Mouse (Mus musculus) heart, embryonic 13.5 days (tissue): ENCODE measurements around the gene Slit3. TPM values are rescaled to one million over a fixed set of nuclear protein-coding genes. Genes with fewer than 3 reads are reported as not detected.

Experiments used
- ATAC-seq: fragments of 200-750 bp; cut with Nextera tagmentation; 2 replicates; pipeline ENCODE4 v1.8.0; 2017; ENCODE audit warnings: moderate TSS enrichment; ENCODE audit not compliant: insufficient number of reproducible peaks, low FRiP score, low TSS enrichment; ENCODE audit errors: extremely low read depth
- H3K27ac ChIP-seq: fragments of 300-500 bp; sonication (generic); replicated peaks from 2 replicates; pipeline ENCODE4 v1.5.1; 2015; ENCODE audit warnings: moderate library complexity, mild to moderate bottlenecking, inconsistent platforms
- H3K27me3 ChIP-seq: fragments of 300-500 bp; sonication (generic); replicated peaks from 2 replicates; pipeline ENCODE4 v1.6.1; 2015; ENCODE audit warnings: mild to moderate bottlenecking, inconsistent platforms
- H3K36me3 ChIP-seq: fragments of 300-500 bp; sonication (generic); 2 replicates; pipeline ENCODE4 v1.6.1; 2015; ENCODE audit warnings: mild to moderate bottlenecking, inconsistent platforms
- H3K4me1 ChIP-seq: fragments of 300-500 bp; sonication (generic); 2 replicates; pipeline ENCODE4 v1.6.1; 2015; ENCODE audit warnings: inconsistent platforms
- H3K4me2 ChIP-seq: fragments of 300-500 bp; sonication (generic); 2 replicates; pipeline ENCODE4 v1.6.1; 2015; ENCODE audit warnings: inconsistent platforms, mild to moderate bottlenecking, moderate library complexity
- H3K4me3 ChIP-seq: fragments of 300-500 bp; sonication (generic); 2 replicates; pipeline ENCODE4 v1.5.1; 2015; ENCODE audit warnings: moderate library complexity, mild to moderate bottlenecking, inconsistent platforms
- H3K9ac ChIP-seq: fragments of 300-500 bp; sonication (generic); 2 replicates; pipeline ENCODE4 v1.6.1; 2015; ENCODE audit warnings: inconsistent platforms, mild to moderate bottlenecking, moderate library complexity
- H3K9me3 ChIP-seq: fragments of 300-500 bp; sonication (generic); 2 replicates; pipeline ENCODE4 v1.6.1; 2016; ENCODE audit warnings: inconsistent platforms
- WGBS: fragments of 180-500 bp; shearing (Covaris S2); methylation state at CpG from one replicate; pipeline ENCODE4 v1.1.7; 2015; ENCODE audit warnings: mixed read lengths; 5-methylcytosine and 5-hydroxymethylcytosine counted together
- polyA plus RNA-seq: library from polyadenylated mRNA; unstranded; fragments of >200 nt; fragmentation: Nextera tagmentation; extraction: Ambion mirVana; gene quantifications from 2 replicates; pipeline ENCODE4 v1.2.1, GENCODE M21; 2015

Slit3 gene
- polyA plus RNA-seq, 1 experiment from 2014 or later = 12.5 TPM

- no peak for ATAC-seq
- H3K9ac ChIP-seq = no peak overlapping the region
- H3K27me3 ChIP-seq = no peaks in the 10 kb centered on the region
- peak overlapping the region; percentile 78 for H3K27ac ChIP-seq
- peaks cover 62% of the 10 kb centered on the region for H3K4me1 ChIP-seq
- no peaks in the 10 kb centered on the region for H3K9me3 ChIP-seq
- H3K4me3 ChIP-seq = no peak overlapping the region
- WGBS = 53% methylated on average over 8 of the region's 8 CpGs
- no peaks in the 10 kb centered on the region for H3K36me3 ChIP-seq
- no peak overlapping the region for H3K4me2 ChIP-seq
These were observed 171.3 kb downstream of the Slit3 start for GRCm38 (mm10) chr11:35292228-35292747.

DNA sequence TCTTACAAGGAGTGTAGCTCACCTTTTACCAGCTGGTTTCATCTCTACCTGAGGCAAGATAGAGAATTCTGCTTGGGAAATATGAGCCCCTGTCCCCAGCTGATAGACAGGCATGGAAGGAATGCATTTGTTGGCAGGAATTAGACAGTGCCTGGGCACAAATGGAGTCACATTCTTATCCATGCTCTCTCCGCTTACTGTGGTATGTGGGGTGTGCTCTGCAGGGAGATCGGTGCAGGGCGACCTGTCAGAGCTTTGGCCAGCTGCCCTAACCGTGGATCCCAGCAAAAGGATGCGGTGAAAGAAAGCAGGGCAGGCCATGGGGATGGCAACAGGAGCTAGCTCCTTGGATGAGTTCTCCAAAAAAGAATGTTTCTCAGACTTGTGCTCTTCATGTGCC lies 172.2 kb downstream of the Slit3 start:
- ATAC-seq = no peak; the same call in 1 of the 2 replicates
- no peak overlapping the region for H3K9ac ChIP-seq
- no peak overlapping the region for H3K4me2 ChIP-seq
- 34% methylated on average over 5 of the region's 5 CpGs for WGBS
- H3K4me1 ChIP-seq = peaks cover 66% of the 10 kb centered on the region
- no peaks in the 10 kb centered on the region for H3K27me3 ChIP-seq
- peak overlapping the region; percentile 78 for H3K27ac ChIP-seq
- H3K36me3 ChIP-seq = no peaks in the 10 kb centered on the region
- no peaks in the 10 kb centered on the region for H3K9me3 ChIP-seq
- H3K4me3 ChIP-seq = no peak overlapping the region

DNA sequence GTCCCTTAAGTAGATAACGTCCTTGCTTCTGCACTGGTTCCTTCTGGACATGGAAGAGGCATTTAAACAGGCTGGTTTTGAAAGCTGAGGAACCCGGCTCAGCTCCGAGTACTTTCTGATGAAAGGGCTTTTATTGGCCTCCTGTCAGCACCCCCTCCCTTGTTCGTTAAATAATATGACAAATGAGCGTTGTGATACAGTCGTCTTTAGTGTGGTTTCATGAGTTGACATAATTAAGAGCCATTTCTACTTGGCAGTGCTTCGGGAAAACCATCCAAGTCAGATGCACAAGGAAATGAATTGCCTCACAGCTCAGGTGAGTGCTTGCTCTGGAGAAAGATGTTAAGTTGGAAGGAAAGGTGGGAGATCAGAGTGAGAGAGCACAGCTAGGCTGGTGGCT lies 173.6 kb downstream of the Slit3 start:
- H3K4me2 ChIP-seq = no peak overlapping the region
- WGBS = 49% methylated on average over 7 of the region's 7 CpGs
- no peak overlapping the region for H3K4me3 ChIP-seq
- H3K9ac ChIP-seq = no peak overlapping the region
- H3K9me3 ChIP-seq = no peaks in the 10 kb centered on the region
- no peaks in the 10 kb centered on the region for H3K36me3 ChIP-seq
- ATAC-seq = no peak
- peaks cover 59% of the 10 kb centered on the region for H3K4me1 ChIP-seq
- H3K27ac ChIP-seq = 0 out of 2 replicates have a peak overlapping the region, but pooled peaks have one; percentile 78
- H3K27me3 ChIP-seq = no peaks in the 10 kb centered on the region

GRCm38 (mm10) chr11:35295162-35295799 lies 174.3 kb downstream of the Slit3 start:
- no peak overlapping the region for H3K9ac ChIP-seq
- no peak for ATAC-seq
- peaks cover 59% of the 10 kb centered on the region for H3K4me1 ChIP-seq
- 67% methylated on average over 3 of the region's 3 CpGs for WGBS
- H3K4me3 ChIP-seq = no peak overlapping the region
- no peak overlapping the region for H3K4me2 ChIP-seq
- H3K27me3 ChIP-seq = no peaks in the 10 kb centered on the region
- H3K9me3 ChIP-seq = no peaks in the 10 kb centered on the region
- H3K36me3 ChIP-seq = no peaks in the 10 kb centered on the region
- no peak overlapping the region for H3K27ac ChIP-seq

DNA sequence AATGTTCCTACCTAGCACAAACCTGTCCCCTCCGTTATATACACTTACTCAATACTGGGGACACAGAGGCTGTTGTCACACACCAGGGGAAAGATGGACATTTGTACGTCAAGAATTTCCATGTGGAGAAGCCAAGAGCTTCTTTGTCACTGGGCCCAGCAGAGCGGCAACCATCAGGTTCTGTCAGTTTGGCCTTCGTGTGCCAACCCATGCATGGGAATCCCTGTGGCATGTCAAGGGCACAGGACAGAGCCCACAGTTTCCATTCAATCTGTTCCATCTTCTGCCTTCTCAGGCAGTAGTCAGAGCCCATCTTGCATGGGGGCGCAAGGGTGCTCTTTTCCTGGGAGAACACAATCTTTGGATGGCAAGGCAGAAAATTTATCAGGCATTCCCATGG lies 175.8 kb downstream of the Slit3 start:
- ATAC-seq = no peak
- Histone ChIP-seq H3K4me3 (no peak overlapping the region), H3K9me3 (no peaks in the 10 kb centered on the region), H3K4me2 (no peak overlapping the region), H3K4me1 (peaks cover 57% of the 10 kb centered on the region), H3K27me3 (no peaks in the 10 kb centered on the region), H3K36me3 (no peaks in the 10 kb centered on the region), H3K27ac (no peak overlapping the region), H3K9ac (no peak overlapping the region)
- 89% methylated on average over 5 of the region's 5 CpGs for WGBS

- Histone ChIP-seq H3K27me3 (no peaks in the 10 kb centered on the region), H3K4me2 (no peak overlapping the region), H3K9me3 (no peaks in the 10 kb centered on the region), H3K27ac (no peak overlapping the region), H3K4me3 (no peak overlapping the region), H3K9ac (no peak overlapping the region), H3K4me1 (peaks cover 52% of the 10 kb centered on the region), H3K36me3 (no peaks in the 10 kb centered on the region)
- no peak for ATAC-seq
- WGBS = 61% methylated on average over 5 of the region's 5 CpGs
These were observed 176.3 kb downstream of the Slit3 start for GRCm38 (mm10) chr11:35297319-35297718.

DNA sequence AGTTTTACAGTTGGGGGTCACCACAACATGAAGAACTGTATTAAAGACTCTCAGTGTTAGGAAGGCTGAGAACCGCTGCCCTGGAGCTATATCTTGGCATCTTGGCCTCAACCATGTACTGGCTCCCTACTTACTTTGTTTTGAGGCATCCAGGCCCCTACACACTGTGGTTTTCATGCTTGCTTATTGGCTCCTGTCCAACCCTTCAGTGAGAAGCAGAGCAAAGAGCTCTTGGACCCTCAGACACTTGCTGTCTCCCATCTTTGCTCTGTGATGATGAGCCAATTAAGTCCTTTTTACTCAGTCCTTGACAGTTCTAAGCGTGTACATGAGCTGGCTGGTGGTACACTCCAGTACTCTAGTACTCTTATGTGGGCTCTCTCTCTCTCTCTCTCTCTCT lies 177.5 kb downstream of the Slit3 start:
- H3K36me3 ChIP-seq = no peaks in the 10 kb centered on the region

DNA sequence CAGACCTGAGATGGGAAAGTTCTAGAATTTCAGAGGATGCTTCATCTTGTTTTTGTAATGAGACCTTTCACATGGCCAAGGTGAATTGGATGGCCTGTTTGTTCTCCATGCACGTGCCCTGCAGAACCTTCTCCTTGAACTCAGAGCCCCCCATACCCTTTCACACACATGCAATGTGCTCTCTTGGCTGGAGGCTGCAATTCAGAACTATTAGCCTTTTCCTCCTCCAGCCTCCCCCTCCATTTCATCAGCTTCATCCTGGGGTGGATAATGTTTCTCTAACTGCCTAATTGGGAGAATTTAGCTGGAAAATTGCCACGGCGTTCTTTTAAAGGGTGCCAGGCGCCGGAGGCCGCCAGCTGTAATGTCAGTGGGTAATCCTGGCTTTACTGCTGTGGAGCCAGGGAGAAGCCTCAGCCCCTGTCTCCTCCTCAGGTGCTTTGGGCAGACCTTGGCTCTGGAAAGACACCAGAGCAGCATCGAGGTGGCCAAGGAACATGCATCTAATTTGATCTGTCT lies 178.9 kb downstream of the Slit3 start:
- H3K4me3 ChIP-seq = no peak overlapping the region
- no peak overlapping the region for H3K27ac ChIP-seq
- ATAC-seq = no peak

More for the DNA sequence above, 177.5 kb downstream of the Slit3 start:
- Histone ChIP-seq H3K9me3 (no peaks in the 10 kb centered on the region), H3K9ac (no peak overlapping the region), H3K27ac (no peak overlapping the region), H3K27me3 (no peaks in the 10 kb centered on the region), H3K4me3 (no peak overlapping the region), H3K4me1 (peaks cover 41% of the 10 kb centered on the region), H3K4me2 (no peak overlapping the region)
- no peak for ATAC-seq
- WGBS = 73% methylated on average over 2 of the region's 2 CpGs

DNA sequence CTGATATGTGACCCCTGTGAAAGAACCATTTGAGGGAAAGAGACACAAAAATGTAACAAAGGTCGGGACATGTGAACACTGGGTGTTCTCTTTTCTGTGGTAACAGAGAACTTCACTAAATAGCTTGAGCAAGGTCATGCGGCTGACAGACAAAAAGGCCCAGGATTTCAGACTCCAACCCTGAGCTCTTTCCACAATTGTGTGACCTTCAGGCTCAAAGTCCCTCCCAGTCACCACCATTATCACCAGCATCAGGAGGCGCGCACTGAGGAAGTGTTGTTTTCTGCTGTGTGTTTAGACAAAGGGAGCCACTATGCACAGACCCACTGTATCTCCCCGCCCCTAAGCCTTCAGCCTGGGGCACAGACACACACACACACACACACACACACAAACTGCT lies 181.2 kb downstream of the Slit3 start:
- H3K4me1 ChIP-seq = peaks cover 22% of the 10 kb centered on the region; the same call in 1 of the 2 replicates

More for the DNA sequence above, 178.9 kb downstream of the Slit3 start:
- no peak overlapping the region for H3K4me2 ChIP-seq
- peaks cover 34% of the 10 kb centered on the region for H3K4me1 ChIP-seq
- H3K27me3 ChIP-seq = no peaks in the 10 kb centered on the region
- H3K9me3 ChIP-seq = no peaks in the 10 kb centered on the region
- no peak overlapping the region for H3K9ac ChIP-seq
- 74% methylated on average over 7 of the region's 7 CpGs for WGBS
- no peaks in the 10 kb centered on the region for H3K36me3 ChIP-seq

GRCm38 (mm10) chr11:35304216-35304975 lies 183.4 kb downstream of the Slit3 start:
- 68% methylated on average over 8 of the region's 8 CpGs for WGBS
- Histone ChIP-seq H3K36me3 (no peaks in the 10 kb centered on the region), H3K27me3 (no peaks in the 10 kb centered on the region), H3K9me3 (no peaks in the 10 kb centered on the region), H3K9ac (no peak overlapping the region), H3K4me2 (no peak overlapping the region), H3K4me1 (peaks cover 12% of the 10 kb centered on the region; the same call in 1 of the 2 replicates), H3K4me3 (no peak overlapping the region), H3K27ac (no peak overlapping the region)
- ATAC-seq = no peak

More for the DNA sequence above, 181.2 kb downstream of the Slit3 start:
- H3K9me3 ChIP-seq = no peaks in the 10 kb centered on the region
- no peak for ATAC-seq
- H3K9ac ChIP-seq = no peak overlapping the region
- H3K27me3 ChIP-seq = no peaks in the 10 kb centered on the region
- no peaks in the 10 kb centered on the region for H3K36me3 ChIP-seq
- 70% methylated on average over 5 of the region's 5 CpGs for WGBS
- H3K27ac ChIP-seq = no peak overlapping the region
- no peak overlapping the region for H3K4me3 ChIP-seq
- H3K4me2 ChIP-seq = no peak overlapping the region

GRCm38 (mm10) chr11:35305111-35305510 lies 184.1 kb downstream of the Slit3 start:
- Histone ChIP-seq H3K4me1 (peaks cover 12% of the 10 kb centered on the region; the same call in 1 of the 2 replicates), H3K4me3 (no peak overlapping the region), H3K9ac (no peak overlapping the region), H3K9me3 (no peaks in the 10 kb centered on the region), H3K27me3 (no peaks in the 10 kb centered on the region), H3K36me3 (no peaks in the 10 kb centered on the region), H3K4me2 (no peak overlapping the region), H3K27ac (no peak overlapping the region)
- WGBS = 66% methylated on average over 5 of the region's 5 CpGs
- ATAC-seq = no peak
